Mouse (Mus musculus) thymus, postnatal 36 days (tissue): ENCODE results near the gene Tcf15.
A peak's percentile ranks its signal among the peaks of the same experiment; 100 is the strongest.

Experiments used
- DNase-seq, 2 experiments: peaks; one replicate each; pipeline ENCODE4 v3.0.0; 2022; ENCODE audit warnings: mixed read lengths in 2 of 2

Tcf15 gene

GRCm38 (mm10) chr2:152143279-152144157 is at the start of gene Tcf15:
Gene Tcf15 (plus strand): TSS chr2:152143561.
- peak; percentile 4 to 10 for DNase-seq

- no peak for DNase-seq
Observed at GRCm38 (mm10) chr2:152094856-152095545, 48.4 kb upstream of the Tcf15 start.

GRCm38 (mm10) chr2:152096922-152097321 is 46.4 kb upstream of the Tcf15 start:
- DNase-seq: no peak

GRCm38 (mm10) chr2:152097916-152098315 is 45.4 kb upstream of the Tcf15 start:
- DNase-seq: no peak

- no peak for DNase-seq
Observed at GRCm38 (mm10) chr2:152099538-152099937, 43.8 kb upstream of the Tcf15 start.

GRCm38 (mm10) chr2:152101761-152102160 is 41.6 kb upstream of the Tcf15 start:
- no peak for DNase-seq

- no peak for DNase-seq
Observed at GRCm38 (mm10) chr2:152102369-152102768, 41.0 kb upstream of the Tcf15 start.

- DNase-seq: no peak
Observed at GRCm38 (mm10) chr2:152104711-152105317, 38.5 kb upstream of the Tcf15 start.

- DNase-seq: peak; percentile 39 to 45
Observed at GRCm38 (mm10) chr2:152105318-152106224, 37.8 kb upstream of the Tcf15 start, which contains the start of gene Srxn1. Gene Srxn1 (plus strand): TSS chr2:152105516.

GRCm38 (mm10) chr2:152106225-152106595 is 37.2 kb upstream of the Tcf15 start:
- no peak for DNase-seq

GRCm38 (mm10) chr2:152106597-152106996 is 36.8 kb upstream of the Tcf15 start:
- DNase-seq: no peak

- DNase-seq: no peak
Observed at GRCm38 (mm10) chr2:152108702-152109101, 34.7 kb upstream of the Tcf15 start.

- DNase-seq: no peak
Observed at GRCm38 (mm10) chr2:152109386-152109785, 34.0 kb upstream of the Tcf15 start.

GRCm38 (mm10) chr2:152111311-152111710 is 32.0 kb upstream of the Tcf15 start:
- DNase-seq: no peak

GRCm38 (mm10) chr2:152111920-152112319 is 31.4 kb upstream of the Tcf15 start:
- DNase-seq: peak; percentile 74 to 79

GRCm38 (mm10) chr2:152112490-152112889 is 30.9 kb upstream of the Tcf15 start:
- no peak for DNase-seq

GRCm38 (mm10) chr2:152112970-152113369 is 30.4 kb upstream of the Tcf15 start:
- no peak for DNase-seq

GRCm38 (mm10) chr2:152114057-152114975 is 29.0 kb upstream of the Tcf15 start:
- DNase-seq: no peak

- DNase-seq: no peak
Observed at GRCm38 (mm10) chr2:152117694-152118093, 25.7 kb upstream of the Tcf15 start.

- DNase-seq: no peak
Observed at GRCm38 (mm10) chr2:152119228-152119865, 24.0 kb upstream of the Tcf15 start.

GRCm38 (mm10) chr2:152122896-152123295 is 20.5 kb upstream of the Tcf15 start:
- no peak for DNase-seq
